Mouse (Mus musculus): ENCODE measurements around the gene Cdc42bpg.

- no peak for TF ChIP-seq POLR2A (IDR thresholded peaks at IDR 0.05; ENCODE audit: insufficient read depth, low read depth, low read length)
- no peak for TF ChIP-seq CTCF (IDR thresholded peaks at IDR 0.05)
Measured at GRCm38 (mm10) chr19:6273592-6273991, 32.7 kb upstream of the Cdc42bpg start.
